Mouse (Mus musculus): Measurements from ENCODE around the gene Lmbr1l.

DNA sequence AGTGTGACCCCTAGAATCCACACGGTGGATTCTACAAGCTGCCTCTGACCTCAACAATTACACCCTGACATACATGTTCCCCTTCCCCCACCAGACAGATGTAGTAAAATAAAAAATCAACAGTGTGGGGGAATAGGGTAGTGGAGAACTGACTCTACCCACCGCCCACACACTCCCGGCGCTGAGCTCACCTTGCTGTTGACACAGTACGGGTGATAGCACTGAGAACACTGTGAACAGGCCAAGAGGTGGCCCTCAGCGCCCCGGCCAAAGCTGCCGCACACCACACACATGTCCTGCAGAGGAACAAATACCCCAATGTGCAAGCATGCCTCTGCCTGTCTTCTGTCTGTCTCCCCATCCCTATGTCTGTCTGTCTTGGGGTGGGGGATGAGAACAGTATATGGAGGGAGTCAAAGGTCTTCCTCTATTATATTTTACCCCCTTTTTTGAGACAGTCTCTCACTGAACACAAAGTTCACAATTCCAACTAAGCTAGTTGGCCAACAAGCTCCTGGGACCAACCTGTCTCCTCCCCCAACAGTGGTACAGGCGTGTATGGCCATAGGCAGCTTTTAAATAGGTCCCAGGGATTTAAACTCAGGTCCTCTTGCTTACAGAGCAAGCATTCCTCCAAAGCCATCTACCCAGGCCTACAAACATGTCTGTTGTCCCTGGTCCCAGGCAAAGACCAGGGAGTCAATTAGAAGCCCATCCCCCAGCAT, 58.5 kb downstream of the Lmbr1l start:
- TF ChIP-seq CTCF (conservative IDR thresholded peaks at IDR 0.05; ENCODE audit: insufficient read depth, insufficient read length, low read depth, low read length) (no peak), POLR2A (IDR thresholded peaks at IDR 0.05; ENCODE audit: low read depth, low read length) (no peak)

Measured in kidney, adult 2 months (tissue).